Mouse (Mus musculus): ENCODE measurements at regions not wholly inside any gene's neighbourhood (a gene's known extent, or its start where the extent isn't known, plus 50 kb on each side); places are given as distances from the start of the nearest gene placed in this dataset.

- DNase-seq, result peak in 1 of 2 experiments; percentile 1
These were observed 51.7 kb downstream of the Cypt12 start for GRCm38 (mm10) chr3:17999789-18000485.

Measured in cerebellum, postnatal 25 days (tissue).